Mouse (Mus musculus): ENCODE measurements around the gene BC051019. TPM values are rescaled to one million over a fixed set of nuclear protein-coding genes. Genes with fewer than 3 reads are reported as not detected.

Gene BC051019
- total and polyA plus RNA-seq, 2 experiments from 2014 or later = 0.63 to 0.68 TPM

- ATAC-seq (no peak), DNase-seq (ENCODE audit: low spot score) (no peak)
- TF ChIP-seq CTCF (IDR thresholded peaks at IDR 0.05; ENCODE audit: low read depth) = peak; percentile 52
- Histone ChIP-seq H3K9ac (replicated peaks; ENCODE audit: low read length) (no peak overlapping the region), H3K4me1 (ENCODE audit: insufficient read depth, low read length) (no peaks in the 10 kb centered on the region), H3K4me3 (ENCODE audit: low read length) (no peak overlapping the region), H3K9me3 (ENCODE audit: low read length) (no peaks in the 10 kb centered on the region), H3K4me2 (ENCODE audit: low read depth, low read length) (no peak overlapping the region), H3K27ac (no peak overlapping the region), H3K27me3 (ENCODE audit: insufficient read depth, low read length) (no peaks in the 10 kb centered on the region), H3K36me3 (ENCODE audit: insufficient read depth, low read length) (no peaks in the 10 kb centered on the region)
- 88% methylated on average over 3 of the region's 3 CpGs for WGBS
These were observed 33.5 kb downstream of the BC051019 start for GRCm38 (mm10) chr7:109690101-109690500.

DNA sequence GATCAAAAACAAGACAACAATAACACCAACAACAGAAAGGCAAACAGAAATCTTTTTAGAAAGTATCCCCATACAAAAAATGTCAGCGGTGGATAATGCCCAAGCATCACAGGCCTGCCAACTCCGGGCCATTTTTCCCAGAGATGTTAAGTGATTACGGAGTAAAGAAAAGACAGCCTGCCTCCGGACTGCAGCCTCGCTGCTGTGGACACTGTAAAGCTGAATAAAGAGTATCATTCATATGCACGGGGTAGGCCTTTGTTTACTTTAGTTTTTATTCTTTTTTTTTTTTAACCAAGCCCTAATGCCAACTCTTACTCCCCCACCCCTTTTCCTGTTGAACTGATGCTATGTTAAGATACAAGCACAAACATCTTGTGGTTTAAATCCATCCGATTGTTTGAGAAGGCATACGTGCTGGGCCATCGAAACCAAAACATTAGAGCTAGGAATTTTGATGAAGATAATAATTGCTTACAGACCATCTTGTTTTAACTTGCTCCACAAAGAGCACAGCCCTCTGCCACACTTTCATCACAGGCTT lies 37.0 kb downstream of the BC051019 start:
- H3K4me3 ChIP-seq (ENCODE audit: low read length) = no peak overlapping the region
- no peak for DNase-seq (ENCODE audit: low spot score)
- no peaks in the 10 kb centered on the region for H3K9me3 ChIP-seq (ENCODE audit: low read length)
- H3K4me1 ChIP-seq (ENCODE audit: insufficient read depth, low read length) = no peaks in the 10 kb centered on the region
- no peak overlapping the region for H3K9ac ChIP-seq (replicated peaks; ENCODE audit: low read length)
- 38% methylated on average over 9 of the region's 9 CpGs for WGBS
- no peak for ATAC-seq
- no peak overlapping the region for H3K4me2 ChIP-seq (ENCODE audit: low read depth, low read length)
- TF ChIP-seq CTCF (IDR thresholded peaks at IDR 0.05; ENCODE audit: low read depth) = no peak
- no peaks in the 10 kb centered on the region for H3K27me3 ChIP-seq (ENCODE audit: insufficient read depth, low read length)
- H3K36me3 ChIP-seq (ENCODE audit: insufficient read depth, low read length) = no peaks in the 10 kb centered on the region
- H3K27ac ChIP-seq = no peak overlapping the region

GRCm38 (mm10) chr7:109680879-109681278 lies 42.8 kb downstream of the BC051019 start:
- H3K9ac ChIP-seq (replicated peaks; ENCODE audit: low read length) = no peak overlapping the region
- no peak overlapping the region for H3K4me3 ChIP-seq (ENCODE audit: low read length)
- H3K27me3 ChIP-seq (ENCODE audit: insufficient read depth, low read length) = no peaks in the 10 kb centered on the region
- TF ChIP-seq CTCF (IDR thresholded peaks at IDR 0.05; ENCODE audit: low read depth) = no peak
- H3K36me3 ChIP-seq (ENCODE audit: insufficient read depth, low read length) = no peaks in the 10 kb centered on the region
- H3K4me1 ChIP-seq (ENCODE audit: insufficient read depth, low read length) = no peaks in the 10 kb centered on the region
- WGBS = 94% methylated on average over 1 of the region's 1 CpGs
- DNase-seq (ENCODE audit: low spot score) (no peak), ATAC-seq (no peak)
- H3K9me3 ChIP-seq (ENCODE audit: low read length) = no peaks in the 10 kb centered on the region
- no peak overlapping the region for H3K4me2 ChIP-seq (ENCODE audit: low read depth, low read length)
- no peak overlapping the region for H3K27ac ChIP-seq

DNA sequence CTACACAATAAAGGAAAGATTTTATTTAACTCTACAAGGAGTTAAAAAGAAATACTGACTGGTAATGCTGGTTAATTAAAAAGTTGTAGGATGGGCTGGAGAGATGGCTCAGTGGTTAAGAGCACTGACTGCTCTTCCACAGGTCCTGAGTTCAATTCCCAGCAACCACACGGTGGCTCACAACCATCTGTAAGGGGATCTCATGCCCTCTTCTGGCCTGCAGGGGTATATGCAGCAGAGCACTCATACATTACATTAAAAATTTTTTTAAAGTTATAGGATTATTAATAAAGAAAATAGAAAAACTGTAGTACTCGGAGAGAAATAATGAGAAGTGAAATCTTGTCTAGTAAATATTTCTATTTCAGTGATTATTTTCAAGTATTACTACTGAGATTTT lies 43.4 kb downstream of the BC051019 start:
- 92% methylated on average over 2 of the region's 2 CpGs for WGBS
- Histone ChIP-seq H3K9ac (replicated peaks; ENCODE audit: low read length) (no peak overlapping the region), H3K27me3 (ENCODE audit: insufficient read depth, low read length) (no peaks in the 10 kb centered on the region), H3K4me1 (ENCODE audit: insufficient read depth, low read length) (no peaks in the 10 kb centered on the region), H3K9me3 (ENCODE audit: low read length) (no peaks in the 10 kb centered on the region), H3K4me3 (ENCODE audit: low read length) (no peak overlapping the region), H3K36me3 (ENCODE audit: insufficient read depth, low read length) (no peaks in the 10 kb centered on the region), H3K4me2 (ENCODE audit: low read depth, low read length) (no peak overlapping the region), H3K27ac (no peak overlapping the region)
- TF ChIP-seq CTCF (IDR thresholded peaks at IDR 0.05; ENCODE audit: low read depth) = no peak
- ATAC-seq (no peak), DNase-seq (ENCODE audit: low spot score) (no peak)

DNA sequence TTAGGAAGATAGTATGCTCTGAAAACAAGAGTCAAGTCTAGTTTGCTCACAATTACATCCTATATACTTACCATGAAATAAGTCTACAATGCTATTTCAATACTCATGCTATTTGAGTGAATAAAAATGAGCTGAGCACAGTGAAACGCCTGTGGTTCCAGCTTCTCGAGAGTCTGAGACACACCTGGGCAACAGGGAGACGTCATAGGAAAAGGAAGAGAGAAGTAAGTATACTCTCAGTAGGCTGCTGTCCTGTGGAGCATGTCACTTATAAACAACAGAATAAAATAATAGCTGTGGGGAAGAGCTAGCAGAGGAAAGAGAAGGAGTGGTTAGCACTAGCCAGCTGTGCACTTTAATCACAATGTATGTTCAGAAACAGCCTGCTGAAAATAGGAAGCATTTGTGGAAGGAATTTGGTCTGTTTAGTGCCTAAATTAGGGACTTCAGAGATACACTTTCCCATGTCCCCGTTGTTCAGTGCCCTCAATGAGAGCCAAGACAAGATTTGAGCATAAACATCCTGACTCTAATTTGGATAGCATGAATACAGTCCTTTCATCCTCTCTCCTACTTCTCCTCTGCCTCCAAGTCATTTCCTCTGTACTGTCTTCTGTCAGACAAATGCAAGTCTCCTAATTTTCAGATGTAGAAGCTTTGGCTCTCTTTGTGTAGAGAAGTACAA lies 48.6 kb downstream of the BC051019 start:
- no peaks in the 10 kb centered on the region for H3K9me3 ChIP-seq (ENCODE audit: low read length)
- no peaks in the 10 kb centered on the region for H3K36me3 ChIP-seq (ENCODE audit: insufficient read depth, low read length)
- H3K9ac ChIP-seq (replicated peaks; ENCODE audit: low read length) = no peak overlapping the region
- 55% methylated on average over 4 of the region's 4 CpGs for WGBS
- no peak for TF ChIP-seq CTCF (IDR thresholded peaks at IDR 0.05; ENCODE audit: low read depth)
- no peaks in the 10 kb centered on the region for H3K27me3 ChIP-seq (ENCODE audit: insufficient read depth, low read length)
- H3K4me3 ChIP-seq (ENCODE audit: low read length) = no peak overlapping the region
- DNase-seq (ENCODE audit: low spot score) = no peak
- H3K4me2 ChIP-seq (ENCODE audit: low read depth, low read length) = no peak overlapping the region
- ATAC-seq = no peak
- H3K27ac ChIP-seq = no peak overlapping the region
- peaks cover 3% of the 10 kb centered on the region; the same call in 1 of the 2 replicates for H3K4me1 ChIP-seq (ENCODE audit: insufficient read depth, low read length)

DNA sequence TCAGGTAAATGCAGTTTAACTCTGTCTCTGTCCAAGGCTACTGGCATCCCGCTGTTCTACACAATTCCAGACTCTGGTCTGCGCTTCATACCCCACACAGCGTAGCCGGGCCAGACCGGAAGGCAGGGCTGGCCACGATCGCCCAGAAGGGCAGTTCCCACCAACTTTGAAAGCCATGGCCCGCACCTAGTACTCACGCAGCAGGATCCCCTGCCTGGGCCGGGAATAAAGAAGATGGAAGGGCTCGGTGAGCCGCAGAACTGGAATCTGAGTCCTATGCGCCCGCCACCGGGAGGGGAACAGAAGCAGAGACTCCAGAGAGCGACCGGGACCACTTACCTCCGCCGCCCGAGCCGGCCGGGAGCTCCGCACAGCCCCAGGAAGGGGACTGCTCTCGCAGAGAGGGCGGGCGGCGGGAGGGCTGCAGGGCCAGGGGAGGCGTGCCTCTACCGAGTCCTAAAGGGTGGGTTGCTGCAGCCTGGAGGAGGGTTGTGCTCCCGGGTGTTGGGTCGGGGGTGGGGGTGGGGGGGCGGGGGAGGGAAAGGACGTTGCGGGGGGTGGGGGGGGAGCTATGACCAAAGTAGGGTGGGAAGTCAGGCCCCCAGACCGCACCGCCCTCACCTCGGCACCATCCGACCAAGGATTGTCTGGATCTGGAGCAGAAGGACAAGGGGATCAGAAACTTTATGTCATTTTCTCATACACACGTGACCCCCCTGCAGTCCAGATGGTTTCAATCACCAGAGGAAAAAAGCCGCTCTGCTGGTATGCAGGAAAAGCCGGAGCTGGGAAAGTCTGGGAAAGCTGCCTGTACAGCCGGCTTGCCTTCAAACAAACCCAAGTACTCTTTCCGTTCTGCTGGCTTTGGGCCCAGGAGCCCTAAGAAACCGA lies 51.8 kb downstream of the BC051019 start:
- H3K4me3 ChIP-seq (ENCODE audit: low read length) = peak overlapping the region; percentile 57
- DNase-seq (ENCODE audit: low spot score) = peak; percentile 84
- H3K4me2 ChIP-seq (ENCODE audit: low read depth, low read length) = peak overlapping the region; percentile 90
- no peaks in the 10 kb centered on the region for H3K27me3 ChIP-seq (ENCODE audit: insufficient read depth, low read length)
- peak overlapping the region; percentile 80 for H3K27ac ChIP-seq
- under 1% methylated on average over 34 of the region's 44 CpGs for WGBS
- H3K36me3 ChIP-seq (ENCODE audit: insufficient read depth, low read length) = no peaks in the 10 kb centered on the region
- H3K9me3 ChIP-seq (ENCODE audit: low read length) = no peaks in the 10 kb centered on the region
- ATAC-seq = peak; percentile 93
- peaks cover 3% of the 10 kb centered on the region; the same call in 1 of the 2 replicates for H3K4me1 ChIP-seq (ENCODE audit: insufficient read depth, low read length)
- H3K9ac ChIP-seq (replicated peaks; ENCODE audit: low read length) = peak overlapping the region; percentile 65
- no peak for TF ChIP-seq CTCF (IDR thresholded peaks at IDR 0.05; ENCODE audit: low read depth)

Measured in hindbrain, postnatal 0 days (tissue).